ENCODE assay signal across 30 mouse cellular contexts in genomic region chr16:32849042-32849830, GRCm38 (mm10). TPM values are rescaled to one million over a fixed set of nuclear protein-coding genes. Genes with fewer than 3 reads are reported as not detected.
DNase-seq lines count a peak whose midpoint lies in the region; ATAC-seq lines count a peak whose summit lies in the region.
"Had no signal": no experiment of that assay in that cellular context is flagged by ENCODE, and none has a peak within 500 bp of the region (broad histone marks: within the 10 kb centered on the region; RNA-seq: fewer than 3 reads in every experiment).

No protein-coding gene starts in this region.

- H3K27me3 ChIP-seq in kidney, embryonic 16.5 days (ENCODE audit: insufficient read depth, low read length): no peaks in the 10 kb centered on the region
- H3K27me3 ChIP-seq in liver, embryonic 11.5 days (replicated peaks; ENCODE audit: control insufficient read depth, insufficient read depth, low read length): no peaks in the 10 kb centered on the region

- H3K4me2 ChIP-seq in kidney, embryonic 16.5 days (replicated peaks; ENCODE audit: low read depth, low read length): no peak overlapping the region
- H3K4me2 ChIP-seq in liver, embryonic 11.5 days: no peak overlapping the region

- 90% methylated on average over 11 of the region's 11 CpGs for whole genome bisulfite sequencing in kidney, embryonic 16.5 days
- 90% methylated on average over 11 of the region's 11 CpGs for WGBS in liver, embryonic 11.5 days

- H3K9me3 ChIP-seq in kidney, embryonic 16.5 days (ENCODE audit: low read length): no peaks in the 10 kb centered on the region
- no peaks in the 10 kb centered on the region for H3K9me3 ChIP-seq in liver, embryonic 11.5 days (ENCODE audit: control insufficient read depth, low read length)
- H3K9me3 ChIP-seq: hindbrain, embryonic 10.5 days had no signal

- H3K4me3 ChIP-seq in kidney, embryonic 16.5 days (ENCODE audit: low read length): no peak overlapping the region
- H3K4me3 ChIP-seq in liver, embryonic 11.5 days (ENCODE audit: low read depth, low read length): no peak overlapping the region
- H3K4me3 ChIP-seq: hindbrain, embryonic 10.5 days; myocyte had no signal

- H3K4me1 ChIP-seq in kidney, embryonic 16.5 days (ENCODE audit: insufficient read depth, low read length): no peaks in the 10 kb centered on the region
- peaks cover 2% of the 10 kb centered on the region; the same call in 1 of the 2 replicates for H3K4me1 ChIP-seq in liver, embryonic 11.5 days (replicated peaks; ENCODE audit: control insufficient read depth, insufficient read depth, low read length)
- H3K4me1 ChIP-seq: hindbrain, embryonic 10.5 days had no signal

- no peak for ATAC-seq in kidney, embryonic 16.5 days (ENCODE audit: low FRiP score, low TSS enrichment)
- ATAC-seq in liver, embryonic 11.5 days (replicated peaks; ENCODE audit: low FRiP score): no peak
- ATAC-seq: forebrain, embryonic 14.5 days; hindbrain, postnatal 0 days had no signal

- no peak overlapping the region for H3K9ac ChIP-seq in kidney, embryonic 16.5 days (replicated peaks; ENCODE audit: low read length)
- no peak overlapping the region for H3K9ac ChIP-seq in liver, embryonic 11.5 days (ENCODE audit: low read depth, low read length)

- no peak overlapping the region for H3K27ac ChIP-seq in kidney, embryonic 16.5 days (ENCODE audit: low read length)
- H3K27ac ChIP-seq in liver, embryonic 11.5 days (ENCODE audit: low read depth, low read length): no peak overlapping the region
- H3K27ac ChIP-seq: hindbrain, embryonic 10.5 days; hindbrain, postnatal 0 days had no signal

- peaks cover 53% of the 10 kb centered on the region for H3K36me3 ChIP-seq in kidney, embryonic 16.5 days (ENCODE audit: insufficient read depth, low read length)
- H3K36me3 ChIP-seq in liver, embryonic 11.5 days (ENCODE audit: control insufficient read depth, insufficient read depth, low read length): peaks cover 22% of the 10 kb centered on the region; the same call in 1 of the 2 replicates

- peak; percentile 67 for DNase-seq in kidney, adult 9 months
- peak; percentile 67 to 83 for DNase-seq in kidney, postnatal 36 days
- peak; percentile 58 for DNase-seq in lung, postnatal 25 days (ENCODE audit: low spot score)
- peak; percentile 50 for DNase-seq in thymus, postnatal 4 days
- DNase-seq in liver, embryonic 11.5 days (ENCODE audit: low spot score): no peak
- no peak for DNase-seq in cerebellum, adult 11-12 months
- DNase-seq in heart, adult 18-20 months: no peak
- DNase-seq: cerebellum, adult 2 months; gastrocnemius, postnatal 14 days; midbrain, embryonic 14.5 days; right cerebral cortex, postnatal 14 days had no signal

RNA-seq across cellular contexts. Expression of gene Fyttd1, which starts 28.1 kb away (rescaled TPM):
- polyA plus RNA-seq in kidney, embryonic 16.5 days (2015; fragmentation: Nextera tagmentation; extraction: Ambion mirVana): 102 and 109 TPM in 2 replicates
- 79.9 and 92.7 TPM in 2 replicates for polyA plus RNA-seq in liver, embryonic 11.5 days (2014; fragmentation: Nextera tagmentation; extraction: Ambion mirVana)
- 100 to 1,000 TPM; 105 to 106 TPM for total RNA-seq in heart, adult 18-20 months (2021)

RNA-seq across cellular contexts. Expression of gene Rubcn, which starts 28.3 kb away (rescaled TPM):
- polyA plus RNA-seq in kidney, embryonic 16.5 days (2015; fragmentation: Nextera tagmentation; extraction: Ambion mirVana): 23.7 and 24.2 TPM in 2 replicates
- polyA plus RNA-seq in liver, embryonic 11.5 days (2014; fragmentation: Nextera tagmentation; extraction: Ambion mirVana): 10.6 and 11.0 TPM in 2 replicates
- total RNA-seq in heart, adult 18-20 months (2021): 10 to 100 TPM; 28.3 to 29.7 TPM

RNA-seq across cellular contexts. Expression of gene Smbd1, which starts 39.0 kb away (rescaled TPM):
- polyA plus RNA-seq in kidney, embryonic 16.5 days (2015; fragmentation: Nextera tagmentation; extraction: Ambion mirVana): not detected in 2 replicates
- not detected in 2 replicates for polyA plus RNA-seq in liver, embryonic 11.5 days (2014; fragmentation: Nextera tagmentation; extraction: Ambion mirVana)
- not detected for total RNA-seq in heart, adult 18-20 months (2021)
- total RNA-seq: adrenal gland, adult 18-20 months; adrenal gland, postnatal 4 days; gastrocnemius, postnatal 14 days; hindbrain, postnatal 0 days; layer of hippocampus, postnatal 14 days; left cerebral cortex, postnatal 14 days; megakaryocyte, adult 5-6 weeks had no signal
- polyA plus RNA-seq: C2C12; cerebellum, adult 2 months; cortical plate, adult 2 months; embryonic facial prominence, embryonic 11.5 days; forebrain, embryonic 14.5 days; heart, postnatal 0 days; hindbrain, embryonic 10.5 days; hindbrain, postnatal 0 days; limb, embryonic 14.5 days; liver, embryonic 16.5 days; midbrain, embryonic 14.5 days; myocyte; neural tube, embryonic 14.5 days; spleen, adult 2 months; stomach, embryonic 14.5 days had no signal

RNA-seq across cellular contexts. Expression of gene Muc20, which starts 52.0 kb away (rescaled TPM):
- 6.2 and 8.0 TPM in 2 replicates for polyA plus RNA-seq in kidney, embryonic 16.5 days (2015; fragmentation: Nextera tagmentation; extraction: Ambion mirVana)
- not detected in 2 replicates for polyA plus RNA-seq in liver, embryonic 11.5 days (2014; fragmentation: Nextera tagmentation; extraction: Ambion mirVana)
- under 1 TPM; 0.30 to 0.44 TPM for total RNA-seq in heart, adult 18-20 months (2021)
- total RNA-seq: hindbrain, postnatal 0 days; layer of hippocampus, postnatal 14 days; left cerebral cortex, postnatal 14 days had no signal
- polyA plus RNA-seq: C2C12; cerebellum, adult 2 months; cortical plate, adult 2 months; embryonic facial prominence, embryonic 11.5 days; forebrain, embryonic 14.5 days; heart, postnatal 0 days; hindbrain, embryonic 10.5 days; hindbrain, postnatal 0 days; liver, embryonic 16.5 days; midbrain, embryonic 14.5 days; neural tube, embryonic 14.5 days; spleen, adult 2 months; stomach, embryonic 14.5 days had no signal

Comparison
In these comparisons a context has a peak if more than half of its experiments do, and no peak if none do; other contexts are left out.
1. DNase-seq: peak in kidney, adult 9 months (single experiment), kidney, postnatal 36 days (2 of 2), lung, postnatal 25 days (single experiment) and thymus, postnatal 4 days (single experiment); none in liver, embryonic 11.5 days (single experiment), cerebellum, adult 11-12 months (single experiment) and heart, adult 18-20 months (0 of 2).